Mouse (Mus musculus) ES-E14 (cell line): Measurements from ENCODE around the gene Psd4.

Experiments used
- CHD2 ChIP-seq: IDR thresholded peaks from 2 replicates; pipeline ENCODE4 v1.6.1; 2014; ENCODE audit warnings: mild to moderate bottlenecking, low read depth, low read length, inconsistent platforms
- HCFC1 ChIP-seq: IDR thresholded peaks from 2 replicates; pipeline ENCODE4 v1.6.1; 2012; ENCODE audit warnings: low read length, inconsistent platforms, borderline replicate concordance; ENCODE audit not compliant: insufficient read depth
- ZC3H11A ChIP-seq: IDR thresholded peaks from 2 replicates; pipeline ENCODE4 v1.6.1; 2012; ENCODE audit warnings: low read depth, mild to moderate bottlenecking, inconsistent platforms, low read length, borderline replicate concordance
- ZNF384 ChIP-seq: IDR thresholded peaks from 2 replicates; pipeline ENCODE4 v1.6.1; 2012; ENCODE audit warnings: low read depth, low read length, inconsistent platforms

DNA sequence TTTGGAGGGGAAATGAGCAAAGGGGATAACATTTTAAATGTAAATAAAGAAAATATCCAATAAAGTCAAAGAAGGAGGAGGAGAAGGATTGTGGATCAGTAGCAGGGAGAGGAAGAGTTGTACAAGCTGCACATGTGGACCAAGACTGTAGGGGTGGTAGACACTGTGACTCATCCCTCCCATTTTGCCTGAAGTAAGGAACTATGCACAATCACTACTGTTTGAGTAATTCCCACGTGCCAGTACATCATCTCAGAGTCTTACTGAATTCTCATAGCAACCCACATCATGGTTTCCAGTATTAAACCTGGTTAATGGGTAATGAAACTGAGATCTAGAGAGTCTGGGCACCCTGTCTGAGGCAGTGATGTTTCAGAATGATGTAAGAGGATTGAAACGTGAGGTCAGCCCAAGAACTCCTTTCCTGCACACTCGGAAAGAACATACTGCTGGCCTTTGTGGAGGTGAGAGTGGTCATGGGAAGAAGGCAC, 25.9 kb upstream of the Psd4 start:
- TF ChIP-seq ZC3H11A (no peak), ZNF384 (no peak), CHD2 (no peak), HCFC1 (no peak)
